Mouse (Mus musculus): ENCODE data around the gene Tpmt. TPM values are rescaled to one million over a fixed set of nuclear protein-coding genes. Genes with fewer than 3 reads are reported as not detected.

Tpmt gene
- 39.3 and 42.2 TPM in 2 replicates for polyA plus RNA-seq (2014; fragmentation: Nextera tagmentation; extraction: Ambion mirVana)

- no peaks in the 10 kb centered on the region for H3K27me3 ChIP-seq (ENCODE audit: control insufficient read depth, insufficient read depth, low read length)
- peak within 1 kb of the TSS; percentile 82 for H3K9ac ChIP-seq (ENCODE audit: low read length)
- ATAC-seq (ENCODE audit: low FRiP score) = no peak
- H3K4me1 ChIP-seq (ENCODE audit: control insufficient read depth, insufficient read depth, low read length) = peaks cover 9% of the 10 kb centered on the region
- peak within 1 kb of the TSS; percentile 18; the same call in 1 of the 2 replicates for H3K27ac ChIP-seq (ENCODE audit: low read depth, low read length)
- peaks cover 4% of the 10 kb centered on the region; the same call in 1 of the 2 replicates for H3K36me3 ChIP-seq (ENCODE audit: control insufficient read depth, insufficient read depth, low read length)
- H3K4me2 ChIP-seq = peak within 1 kb of the TSS; percentile 98
- H3K9me3 ChIP-seq (ENCODE audit: control insufficient read depth, low read length) = no peaks in the 10 kb centered on the region
- no peak for DNase-seq (ENCODE audit: low spot score, missing footprints)
- peak within 1 kb of the TSS; percentile 84 for H3K4me3 ChIP-seq (ENCODE audit: low read depth, low read length)
- 20% methylated on average over 10 of the region's 10 CpGs for whole genome bisulfite sequencing
Observed at GRCm38 (mm10) chr13:47044617-47044947, at the start of gene Tpmt. Tpmt (minus strand) TSS chr13:47044737.

GRCm38 (mm10) chr13:47093791-47094190 is 49.3 kb upstream of the Tpmt start:
- no peak for ATAC-seq (ENCODE audit: low FRiP score)
- WGBS = 95% methylated on average over 2 of the region's 2 CpGs
- no peaks in the 10 kb centered on the region for H3K4me1 ChIP-seq (ENCODE audit: control insufficient read depth, insufficient read depth, low read length)
- no peak overlapping the region for H3K9ac ChIP-seq (ENCODE audit: low read length)
- no peak overlapping the region for H3K4me3 ChIP-seq (ENCODE audit: low read depth, low read length)
- H3K4me2 ChIP-seq = no peak overlapping the region
- peaks cover 17% of the 10 kb centered on the region for H3K36me3 ChIP-seq (ENCODE audit: control insufficient read depth, insufficient read depth, low read length)
- H3K27me3 ChIP-seq (ENCODE audit: control insufficient read depth, insufficient read depth, low read length) = no peaks in the 10 kb centered on the region
- H3K27ac ChIP-seq (ENCODE audit: low read depth, low read length) = no peak overlapping the region
- DNase-seq (ENCODE audit: low spot score, missing footprints) = no peak
- H3K9me3 ChIP-seq (ENCODE audit: control insufficient read depth, low read length) = no peaks in the 10 kb centered on the region

- Histone ChIP-seq H3K9me3 (ENCODE audit: control insufficient read depth, low read length) (no peaks in the 10 kb centered on the region), H3K4me3 (ENCODE audit: low read depth, low read length) (no peak overlapping the region), H3K9ac (ENCODE audit: low read length) (no peak overlapping the region), H3K27ac (ENCODE audit: low read depth, low read length) (no peak overlapping the region), H3K4me2 (no peak overlapping the region), H3K4me1 (ENCODE audit: control insufficient read depth, insufficient read depth, low read length) (no peaks in the 10 kb centered on the region), H3K36me3 (ENCODE audit: control insufficient read depth, insufficient read depth, low read length) (peaks cover 22% of the 10 kb centered on the region), H3K27me3 (ENCODE audit: control insufficient read depth, insufficient read depth, low read length) (no peaks in the 10 kb centered on the region)
- ATAC-seq (ENCODE audit: low FRiP score) (no peak), DNase-seq (ENCODE audit: low spot score, missing footprints) (no peak)
- 92% methylated on average over 2 of the region's 2 CpGs for WGBS
Observed at GRCm38 (mm10) chr13:47089271-47089670, 44.7 kb upstream of the Tpmt start.

GRCm38 (mm10) chr13:47088433-47088832 is 43.9 kb upstream of the Tpmt start:
- Histone ChIP-seq H3K27me3 (ENCODE audit: control insufficient read depth, insufficient read depth, low read length) (no peaks in the 10 kb centered on the region), H3K4me3 (ENCODE audit: low read depth, low read length) (no peak overlapping the region), H3K4me1 (ENCODE audit: control insufficient read depth, insufficient read depth, low read length) (no peaks in the 10 kb centered on the region), H3K4me2 (no peak overlapping the region), H3K9ac (ENCODE audit: low read length) (no peak overlapping the region), H3K27ac (ENCODE audit: low read depth, low read length) (no peak overlapping the region), H3K9me3 (ENCODE audit: control insufficient read depth, low read length) (no peaks in the 10 kb centered on the region), H3K36me3 (ENCODE audit: control insufficient read depth, insufficient read depth, low read length) (peaks cover 19% of the 10 kb centered on the region)
- DNase-seq (ENCODE audit: low spot score, missing footprints) (no peak), ATAC-seq (ENCODE audit: low FRiP score) (no peak)
- 96% methylated on average over 1 of the region's 1 CpGs for WGBS

GRCm38 (mm10) chr13:47080905-47081505 is 36.5 kb upstream of the Tpmt start:
- WGBS = 88% methylated on average over 4 of the region's 4 CpGs
- Histone ChIP-seq H3K4me1 (ENCODE audit: control insufficient read depth, insufficient read depth, low read length) (no peaks in the 10 kb centered on the region), H3K9me3 (ENCODE audit: control insufficient read depth, low read length) (no peaks in the 10 kb centered on the region), H3K9ac (ENCODE audit: low read length) (no peak overlapping the region), H3K4me2 (no peak overlapping the region), H3K36me3 (ENCODE audit: control insufficient read depth, insufficient read depth, low read length) (peaks cover 5% of the 10 kb centered on the region), H3K27ac (ENCODE audit: low read depth, low read length) (no peak overlapping the region), H3K4me3 (ENCODE audit: low read depth, low read length) (no peak overlapping the region), H3K27me3 (ENCODE audit: control insufficient read depth, insufficient read depth, low read length) (no peaks in the 10 kb centered on the region)
- ATAC-seq (ENCODE audit: low FRiP score) = no peak
- DNase-seq (ENCODE audit: low spot score, missing footprints) = no peak

GRCm38 (mm10) chr13:47078799-47079198 is 34.3 kb upstream of the Tpmt start:
- 80% methylated on average over 5 of the region's 5 CpGs for WGBS
- Histone ChIP-seq H3K9me3 (ENCODE audit: control insufficient read depth, low read length) (no peaks in the 10 kb centered on the region), H3K4me1 (ENCODE audit: control insufficient read depth, insufficient read depth, low read length) (no peaks in the 10 kb centered on the region), H3K9ac (ENCODE audit: low read length) (no peak overlapping the region), H3K36me3 (ENCODE audit: control insufficient read depth, insufficient read depth, low read length) (peaks cover 5% of the 10 kb centered on the region), H3K4me2 (no peak overlapping the region), H3K27ac (ENCODE audit: low read depth, low read length) (no peak overlapping the region), H3K27me3 (ENCODE audit: control insufficient read depth, insufficient read depth, low read length) (no peaks in the 10 kb centered on the region), H3K4me3 (ENCODE audit: low read depth, low read length) (no peak overlapping the region)
- no peak for ATAC-seq (ENCODE audit: low FRiP score)
- no peak for DNase-seq (ENCODE audit: low spot score, missing footprints)

- ATAC-seq (ENCODE audit: low FRiP score) (no peak), DNase-seq (ENCODE audit: low spot score, missing footprints) (no peak)
Observed at GRCm38 (mm10) chr13:47077367-47077766, 32.8 kb upstream of the Tpmt start.

GRCm38 (mm10) chr13:47076156-47076555 is 31.6 kb upstream of the Tpmt start:
- Histone ChIP-seq H3K4me2 (no peak overlapping the region), H3K27me3 (ENCODE audit: control insufficient read depth, insufficient read depth, low read length) (no peaks in the 10 kb centered on the region), H3K9ac (ENCODE audit: low read length) (no peak overlapping the region), H3K9me3 (ENCODE audit: control insufficient read depth, low read length) (no peaks in the 10 kb centered on the region), H3K4me1 (ENCODE audit: control insufficient read depth, insufficient read depth, low read length) (no peaks in the 10 kb centered on the region), H3K27ac (ENCODE audit: low read depth, low read length) (no peak overlapping the region), H3K4me3 (ENCODE audit: low read depth, low read length) (no peak overlapping the region), H3K36me3 (ENCODE audit: control insufficient read depth, insufficient read depth, low read length) (peaks cover 3% of the 10 kb centered on the region)
- DNase-seq (ENCODE audit: low spot score, missing footprints) = no peak
- 90% methylated on average over 5 of the region's 5 CpGs for WGBS
- no peak for ATAC-seq (ENCODE audit: low FRiP score)

More at GRCm38 (mm10) chr13:47077367-47077766, 32.8 kb upstream of the Tpmt start:
- Histone ChIP-seq H3K27ac (ENCODE audit: low read depth, low read length) (no peak overlapping the region), H3K4me1 (ENCODE audit: control insufficient read depth, insufficient read depth, low read length) (no peaks in the 10 kb centered on the region), H3K36me3 (ENCODE audit: control insufficient read depth, insufficient read depth, low read length) (peaks cover 5% of the 10 kb centered on the region), H3K9ac (ENCODE audit: low read length) (no peak overlapping the region), H3K4me2 (no peak overlapping the region), H3K9me3 (ENCODE audit: control insufficient read depth, low read length) (no peaks in the 10 kb centered on the region), H3K27me3 (ENCODE audit: control insufficient read depth, insufficient read depth, low read length) (no peaks in the 10 kb centered on the region), H3K4me3 (ENCODE audit: low read depth, low read length) (no peak overlapping the region)

- Histone ChIP-seq H3K36me3 (ENCODE audit: control insufficient read depth, insufficient read depth, low read length) (no peaks in the 10 kb centered on the region), H3K9ac (ENCODE audit: low read length) (no peak overlapping the region), H3K27ac (ENCODE audit: low read depth, low read length) (no peak overlapping the region), H3K4me1 (ENCODE audit: control insufficient read depth, insufficient read depth, low read length) (no peaks in the 10 kb centered on the region), H3K4me2 (no peak overlapping the region), H3K9me3 (ENCODE audit: control insufficient read depth, low read length) (no peaks in the 10 kb centered on the region), H3K27me3 (ENCODE audit: control insufficient read depth, insufficient read depth, low read length) (no peaks in the 10 kb centered on the region), H3K4me3 (ENCODE audit: low read depth, low read length) (no peak overlapping the region)
- DNase-seq (ENCODE audit: low spot score, missing footprints) = no peak
- no peak for ATAC-seq (ENCODE audit: low FRiP score)
- 90% methylated on average over 5 of the region's 5 CpGs for WGBS
Observed at GRCm38 (mm10) chr13:47072484-47072883, 27.9 kb upstream of the Tpmt start.

All from midbrain, embryonic 11.5 days (tissue).